Mouse (Mus musculus) brain, embryonic 14.5 days (tissue): ENCODE data around the gene Gnaz.

ENCODE experiments used
- CTCF ChIP-seq: fragments of 200-500 bp; IDR thresholded peaks from 2 replicates; pipeline ENCODE4 v1.5.1; 2012; ENCODE audit warnings: inconsistent platforms, mild to moderate bottlenecking, moderate library complexity, borderline replicate concordance; ENCODE audit not compliant: insufficient read depth, insufficient read length; ENCODE audit errors: extremely low read depth
- POLR2A ChIP-seq: fragments of 200-500 bp; IDR thresholded peaks from 2 replicates; pipeline ENCODE4 v1.6.1; 2012; ENCODE audit warnings: mild to moderate bottlenecking, inconsistent platforms, borderline replicate concordance; ENCODE audit not compliant: poor library complexity, insufficient read depth, insufficient read length, severe bottlenecking; ENCODE audit errors: extremely low read depth

- no peak for TF ChIP-seq POLR2A
- TF ChIP-seq CTCF = no peak
Observed at GRCm38 (mm10) chr10:75006889-75007662, 40.1 kb downstream of the Gnaz start.
